Mouse (Mus musculus) kidney, adult 2 months (tissue): ENCODE results near the gene Pced1b. TPM values are rescaled to one million over a fixed set of nuclear protein-coding genes. Genes with fewer than 3 reads are reported as not detected.
"Not testable (repeated sequence)": the region's sequence is repeated elsewhere in the genome, so short reads cannot be mapped to it uniquely, and the experiment has no call there.

Experiments used
- DNase-seq: peaks from one replicate; pipeline ENCODE4 v3.0.0; 2021
- H3K27ac ChIP-seq: fragments of 200-500 bp; 2 replicates; pipeline ENCODE4 v1.5.1; 2012; ENCODE audit warnings: low read depth, low read length, control low read depth, inconsistent platforms; ENCODE audit not compliant: insufficient read depth
- H3K27me3 ChIP-seq: fragments of 200-500 bp; replicated peaks from 2 replicates; pipeline ENCODE4 v1.6.1; 2012; ENCODE audit warnings: mild to moderate bottlenecking, moderate library complexity, low read length, inconsistent platforms; ENCODE audit not compliant: control insufficient read depth, insufficient read depth
- H3K36me3 ChIP-seq: fragments of 200-500 bp; 2 replicates; pipeline ENCODE4 v1.6.1; 2012; ENCODE audit warnings: mild to moderate bottlenecking, moderate library complexity, low read length, inconsistent platforms; ENCODE audit not compliant: control insufficient read depth, insufficient read depth
- H3K4me1 ChIP-seq: fragments of 200-500 bp; 2 replicates; pipeline ENCODE4 v1.6.1; 2011; ENCODE audit warnings: low read length; ENCODE audit not compliant: control insufficient read depth, insufficient read depth
- H3K4me3 ChIP-seq: fragments of 200-500 bp; 2 replicates; pipeline ENCODE4 v1.5.1; 2011; ENCODE audit warnings: mild to moderate bottlenecking, low read depth, low read length, control low read depth; ENCODE audit not compliant: insufficient read depth
- CTCF ChIP-seq: fragments of 200-500 bp; conservative IDR thresholded peaks from 2 replicates; pipeline ENCODE4 v1.5.1; 2011; ENCODE audit warnings: low read depth, mild to moderate bottlenecking, control low read depth, low read length, moderate library complexity, mixed read lengths; ENCODE audit not compliant: insufficient read depth, insufficient read length
- POLR2A ChIP-seq: fragments of 200-500 bp; IDR thresholded peaks from one replicate; pipeline ENCODE4 v1.6.1; 2011; ENCODE audit warnings: low read depth, low read length, control low read depth
- WGBS: fragments of 180-500 bp; shearing (Covaris S2); methylation state at CpG from one replicate; pipeline ENCODE4 v1.1.7; 2018; 5-methylcytosine and 5-hydroxymethylcytosine counted together
- polyA plus RNA-seq: library from polyadenylated mRNA; depleted of rRNA; stranded (reverse); fragments of >200 nt; gene quantifications from 2 replicates; pipeline ENCODE4 v1.2.3, GENCODE M21; 2012

Gene Pced1b
- polyA plus RNA-seq, 1 experiment = 8.2 TPM

DNA sequence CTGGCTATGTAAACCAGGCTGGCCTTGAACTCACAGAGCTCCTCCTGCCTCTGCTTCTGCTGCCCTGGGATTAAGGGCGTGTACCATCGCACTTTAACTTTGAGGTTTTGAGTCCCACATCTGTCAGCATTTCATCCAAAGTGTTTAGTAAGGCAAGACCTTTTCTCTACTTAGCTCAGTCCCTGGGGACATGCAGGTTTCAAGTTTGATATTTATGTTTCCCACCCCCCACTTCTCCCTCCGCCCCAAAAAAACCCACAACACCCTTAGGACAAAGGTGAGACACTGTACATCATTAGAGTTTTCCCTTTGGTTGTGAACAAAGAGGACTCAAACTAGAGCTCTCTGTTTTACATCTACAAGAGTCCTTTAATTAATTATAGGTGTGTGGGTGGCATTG, 135.7 kb downstream of the Pced1b start:
- no peak for DNase-seq
- no peaks in the 10 kb centered on the region for H3K36me3 ChIP-seq
- no peaks in the 10 kb centered on the region for H3K27me3 ChIP-seq
- H3K4me1 ChIP-seq = no peaks in the 10 kb centered on the region
- TF ChIP-seq POLR2A = no peak
- no peak for TF ChIP-seq CTCF
- WGBS = 86% methylated on average over 3 of the region's 3 CpGs
- H3K4me3 ChIP-seq = no peak overlapping the region
- H3K27ac ChIP-seq = no peak overlapping the region

DNA sequence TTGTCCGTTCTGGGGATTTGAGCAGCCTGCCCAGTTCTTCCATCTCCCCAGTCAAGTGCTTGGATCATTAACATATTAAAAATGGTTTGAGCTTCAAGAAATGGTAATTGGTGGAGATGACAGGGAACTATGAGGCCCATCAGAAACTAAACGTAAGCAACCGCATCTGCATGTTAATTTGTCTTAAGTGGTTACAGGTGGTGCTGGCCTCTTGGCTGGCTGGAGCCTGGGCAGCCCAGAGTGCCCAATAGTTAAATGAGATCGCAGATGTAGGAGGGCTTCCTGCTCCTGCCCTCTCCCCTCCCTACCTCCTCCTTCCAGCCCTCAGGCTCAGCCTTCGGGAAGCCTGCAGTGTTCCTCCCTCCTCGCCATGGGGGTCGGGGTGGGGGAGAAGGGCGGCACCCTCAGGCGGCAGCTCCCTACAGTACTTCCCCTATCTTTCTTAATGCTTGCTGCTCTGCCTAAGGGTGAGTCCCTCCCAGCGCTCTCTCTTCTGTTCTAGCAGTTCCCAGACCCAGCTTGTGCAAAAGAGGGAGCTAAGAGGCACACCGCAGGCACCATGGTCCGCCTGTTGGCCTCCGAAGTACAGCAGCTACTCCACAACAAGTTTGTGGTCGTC, 136.7 kb downstream of the Pced1b start:
- Histone ChIP-seq H3K36me3 (no peaks in the 10 kb centered on the region), H3K27ac (no peak overlapping the region), H3K27me3 (no peaks in the 10 kb centered on the region), H3K4me1 (no peaks in the 10 kb centered on the region), H3K4me3 (no peak overlapping the region)
- no peak for DNase-seq
- TF ChIP-seq CTCF = no peak
- TF ChIP-seq POLR2A = no peak
- WGBS = 84% methylated on average over 14 of the region's 14 CpGs

DNA sequence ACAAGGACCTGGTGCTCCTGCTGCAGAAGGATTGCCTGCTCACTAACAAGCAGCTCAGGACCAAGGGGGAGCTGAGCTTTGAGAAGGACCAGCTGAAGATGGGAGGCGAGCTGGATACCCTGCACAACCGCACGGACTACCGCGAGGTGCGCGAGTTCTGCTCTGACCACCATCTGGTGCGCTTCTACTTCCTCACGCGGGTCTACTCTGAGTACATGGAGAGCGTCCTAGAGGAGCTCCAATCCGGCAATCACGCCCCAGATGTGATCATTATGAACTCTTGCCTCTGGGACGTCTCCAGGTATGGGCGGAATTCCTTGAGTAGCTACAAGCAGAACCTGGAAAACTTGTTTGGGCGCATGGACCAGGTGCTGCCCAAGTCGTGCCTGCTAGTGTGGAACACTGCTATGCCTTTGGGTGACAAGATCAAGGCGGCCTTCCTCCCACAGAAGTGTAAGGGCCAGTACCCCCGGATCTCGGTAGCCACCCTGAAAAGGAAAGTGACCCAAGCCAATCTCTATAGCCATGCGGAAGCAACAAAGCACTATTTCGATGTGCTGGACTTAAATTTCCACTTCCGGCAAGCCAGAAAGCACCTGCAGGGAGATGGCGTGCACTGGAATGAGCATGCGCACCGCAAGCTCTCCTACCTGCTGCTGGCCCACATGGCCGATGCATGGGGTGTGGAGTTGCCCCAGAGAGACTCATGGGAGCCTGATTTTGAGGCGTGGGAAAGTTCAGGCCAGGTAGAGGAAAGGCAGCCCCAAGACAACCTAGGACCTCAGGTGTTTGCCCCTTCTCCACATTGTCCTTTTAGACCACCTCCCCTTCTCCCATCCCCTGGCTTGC, 137.5 kb downstream of the Pced1b start:
- Histone ChIP-seq H3K27me3 (no peaks in the 10 kb centered on the region), H3K36me3 (no peaks in the 10 kb centered on the region), H3K4me1 (no peaks in the 10 kb centered on the region), H3K27ac (no peak overlapping the region), H3K4me3 (no peak overlapping the region)
- TF ChIP-seq POLR2A = no peak
- no peak for TF ChIP-seq CTCF
- no peak for DNase-seq
- 93% methylated on average over 28 of the region's 28 CpGs for WGBS

DNA sequence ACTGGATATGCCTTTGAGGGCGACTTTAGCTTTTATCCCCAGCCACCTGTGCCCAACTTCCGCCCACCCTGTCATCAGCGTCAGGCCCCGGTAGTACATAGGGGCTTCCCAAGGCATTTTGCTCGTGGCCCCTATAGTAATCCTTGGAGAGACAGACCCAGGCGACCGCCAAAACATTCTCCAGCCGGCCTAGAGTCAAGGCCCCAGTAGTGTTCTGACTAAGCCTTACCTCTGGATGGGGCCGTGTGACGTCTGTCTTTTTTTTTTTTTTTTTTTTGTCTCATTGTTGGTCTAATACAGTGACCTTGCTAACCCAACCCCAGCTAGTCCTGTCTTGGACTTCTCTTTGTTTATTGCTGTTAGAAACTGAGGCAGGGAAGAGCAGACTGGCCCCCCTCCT, 138.3 kb downstream of the Pced1b start:
- H3K36me3 ChIP-seq, H3K27ac ChIP-seq, DNase-seq, H3K4me3 ChIP-seq, H3K27me3 ChIP-seq, H3K4me1 ChIP-seq: not testable (repeated sequence)
- WGBS = 94% methylated on average over 10 of the region's 10 CpGs

DNA sequence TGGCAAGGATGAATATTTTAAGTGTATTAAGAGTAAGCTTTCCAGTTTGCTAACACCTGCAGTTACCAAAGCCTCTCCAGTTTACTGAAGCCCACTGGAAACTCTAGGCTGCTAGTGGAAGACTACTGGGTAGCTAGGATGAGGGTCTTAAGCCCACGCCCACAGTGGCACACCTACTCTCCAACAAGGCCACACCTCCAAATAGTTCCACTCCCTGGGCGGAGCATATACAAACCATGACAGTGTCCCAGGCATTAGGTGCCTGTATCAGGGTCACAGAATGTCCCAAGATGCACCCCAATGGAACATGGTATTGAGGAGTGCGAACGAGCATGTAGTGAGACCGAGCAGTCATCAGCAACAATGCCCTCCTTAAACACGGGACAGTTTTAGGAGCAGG, 140.9 kb downstream of the Pced1b start:
- WGBS = over 99% methylated on average over 6 of the region's 6 CpGs
- Histone ChIP-seq H3K4me3 (no peak overlapping the region), H3K4me1 (no peaks in the 10 kb centered on the region), H3K36me3 (no peaks in the 10 kb centered on the region), H3K27ac (no peak overlapping the region), H3K27me3 (no peaks in the 10 kb centered on the region)
- TF ChIP-seq POLR2A = no peak
- TF ChIP-seq CTCF = no peak
- no peak for DNase-seq

DNA sequence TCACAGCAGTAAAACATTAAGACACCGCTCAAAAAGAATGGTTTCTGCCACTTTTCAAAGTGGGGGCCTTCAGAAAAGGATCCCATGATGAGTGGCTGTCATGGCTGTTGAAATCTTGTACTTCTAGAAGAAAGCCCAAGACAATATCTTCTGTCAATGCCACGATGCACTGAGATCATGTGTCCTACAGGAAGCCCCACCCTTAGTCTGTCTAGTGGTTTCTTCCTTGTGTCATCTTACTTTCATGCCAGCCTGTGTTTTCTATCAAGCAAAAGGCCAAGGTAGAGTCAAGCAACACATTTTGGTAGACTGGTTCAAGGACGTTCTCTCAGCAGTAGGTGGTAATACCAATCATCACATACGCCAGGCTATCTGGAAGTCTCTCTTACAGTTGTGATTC, 142.7 kb downstream of the Pced1b start:
- 91% methylated on average over 4 of the region's 4 CpGs for WGBS
- no peaks in the 10 kb centered on the region for H3K36me3 ChIP-seq
- no peak for TF ChIP-seq CTCF
- no peak for TF ChIP-seq POLR2A
- no peak overlapping the region for H3K4me3 ChIP-seq
- no peaks in the 10 kb centered on the region for H3K27me3 ChIP-seq
- no peak for DNase-seq
- H3K27ac ChIP-seq = no peak overlapping the region
- no peaks in the 10 kb centered on the region for H3K4me1 ChIP-seq

DNA sequence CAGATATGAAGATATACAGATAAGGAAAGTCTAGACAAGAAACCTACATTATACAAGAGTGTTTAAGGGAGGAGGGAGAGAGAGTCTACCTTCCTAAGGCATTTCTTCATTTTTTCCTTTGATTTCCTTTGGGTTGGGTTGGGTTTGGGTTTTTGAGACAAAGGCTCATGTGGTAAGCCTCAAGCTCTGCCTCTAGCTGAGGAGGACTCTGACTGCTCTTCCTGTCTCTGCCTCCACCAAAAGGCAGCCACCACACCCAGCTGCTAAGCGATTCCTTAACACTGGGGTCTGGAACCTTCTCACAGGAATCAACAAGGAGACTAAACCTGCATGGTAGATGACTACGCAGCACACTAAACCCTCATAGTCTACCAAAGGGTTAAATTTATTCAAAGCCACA, 143.9 kb downstream of the Pced1b start:
- H3K36me3 ChIP-seq = no peaks in the 10 kb centered on the region
- H3K27ac ChIP-seq = no peak overlapping the region
- DNase-seq = no peak
- 98% methylated on average over 2 of the region's 2 CpGs for WGBS
- TF ChIP-seq CTCF = no peak
- no peak for TF ChIP-seq POLR2A
- no peaks in the 10 kb centered on the region for H3K27me3 ChIP-seq
- H3K4me3 ChIP-seq = no peak overlapping the region
- no peaks in the 10 kb centered on the region for H3K4me1 ChIP-seq
